Mouse (Mus musculus): ENCODE results near the gene Syvn1.
A peak's percentile ranks its signal among the peaks of the same experiment; 100 is the strongest.

The Syvn1 gene

GRCm38 (mm10) chr19:6067724-6068415 lies 21.5 kb downstream of the Syvn1 start, which contains the start of gene Tm7sf2:
Gene Tm7sf2, minus strand, starts transcription at chr19:6068373.
- DNase-seq (ENCODE audit: low spot score in 2 of 2), result peak; percentile 81 to 84

DNA sequence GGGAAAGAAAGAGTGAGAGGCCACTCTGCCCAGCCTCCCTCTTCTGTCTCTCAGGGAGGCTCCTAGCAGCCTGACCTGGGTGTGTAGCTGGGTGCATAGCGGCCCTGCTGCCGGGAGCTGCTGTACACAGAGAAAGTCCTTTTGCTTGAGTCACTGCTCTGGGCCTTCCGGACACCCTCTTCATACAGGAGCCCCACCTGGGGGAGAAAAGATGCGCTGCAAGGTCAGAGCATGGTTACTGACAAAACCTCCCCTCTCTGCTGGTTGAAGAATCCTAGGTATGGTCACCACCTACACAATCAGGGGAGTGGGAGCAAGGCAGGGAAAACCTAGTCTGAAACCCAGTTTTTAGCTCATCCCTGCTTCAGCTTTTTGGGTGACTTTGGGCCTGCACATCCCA lies 22.6 kb downstream of the Syvn1 start:
- DNase-seq (ENCODE audit: low spot score in 2 of 2), result no peak

DNA sequence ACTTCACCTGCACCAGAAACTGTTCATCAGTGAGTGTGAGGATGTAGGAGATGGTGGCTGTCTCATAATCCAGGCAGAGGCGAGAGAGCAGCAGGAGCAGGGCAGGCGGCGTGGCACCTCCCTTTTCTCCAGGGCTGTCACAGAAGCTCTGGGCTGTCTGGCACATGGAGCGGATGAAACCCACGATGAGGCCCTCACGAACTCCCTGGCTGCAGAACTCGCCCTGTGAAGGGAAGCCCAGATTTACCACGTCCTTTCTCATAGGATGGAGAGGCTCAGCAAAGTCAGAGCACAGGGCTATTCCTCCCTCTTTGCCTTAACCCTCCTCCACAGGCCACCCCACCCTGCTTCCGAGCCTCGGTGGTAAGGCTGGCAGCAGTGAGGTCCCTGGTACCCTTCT lies 23.5 kb downstream of the Syvn1 start:
- DNase-seq (ENCODE audit: low spot score in 2 of 2), result no peak

DNA sequence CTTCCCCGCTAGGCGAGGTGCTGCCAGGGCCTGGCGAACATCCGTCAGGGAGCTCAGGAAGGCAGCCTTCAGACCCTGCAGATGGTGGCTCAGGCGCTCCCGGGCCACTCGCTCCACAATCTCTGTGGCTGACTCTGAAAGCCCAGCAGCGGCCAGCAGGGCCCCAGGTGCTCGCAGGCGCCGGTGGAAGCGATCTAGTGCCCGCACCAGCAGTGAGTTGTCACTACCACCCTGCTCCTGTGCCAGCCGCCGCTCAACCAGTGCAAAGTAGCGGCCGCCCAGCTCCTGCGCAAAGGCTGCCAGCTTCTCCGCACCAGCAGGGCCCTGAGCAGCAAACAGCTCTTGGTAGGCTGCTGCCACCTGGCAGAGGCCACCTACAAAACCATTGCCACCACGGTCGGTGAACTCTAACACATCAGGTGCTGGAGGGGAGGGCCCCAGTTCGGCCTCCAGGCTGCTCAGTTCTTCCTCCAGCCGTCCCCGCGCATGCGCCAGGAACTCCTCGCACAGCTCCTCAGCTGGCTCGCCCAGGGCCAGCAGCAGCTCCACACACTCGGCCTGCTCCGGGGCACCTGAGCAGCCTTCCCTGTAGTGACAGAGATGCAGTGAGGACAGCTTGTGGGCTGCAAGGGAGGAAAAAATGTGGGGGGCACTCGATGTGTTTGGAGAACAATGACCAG lies 24.3 kb downstream of the Syvn1 start:
- DNase-seq (ENCODE audit: low spot score in 2 of 2), result no peak

- DNase-seq (ENCODE audit: low spot score in 2 of 2), result no peak
Observed at GRCm38 (mm10) chr19:6071261-6071660, 24.9 kb downstream of the Syvn1 start.

GRCm38 (mm10) chr19:6073889-6074288 lies 27.5 kb downstream of the Syvn1 start:
- DNase-seq (ENCODE audit: low spot score in 2 of 2), result no peak

GRCm38 (mm10) chr19:6076564-6077393 lies 30.4 kb downstream of the Syvn1 start, which contains the start of gene Vps51:
Gene Vps51, minus strand, starts transcription at chr19:6077231.
- DNase-seq (ENCODE audit: low spot score in 2 of 2), result peak; percentile 63 to 83

DNA sequence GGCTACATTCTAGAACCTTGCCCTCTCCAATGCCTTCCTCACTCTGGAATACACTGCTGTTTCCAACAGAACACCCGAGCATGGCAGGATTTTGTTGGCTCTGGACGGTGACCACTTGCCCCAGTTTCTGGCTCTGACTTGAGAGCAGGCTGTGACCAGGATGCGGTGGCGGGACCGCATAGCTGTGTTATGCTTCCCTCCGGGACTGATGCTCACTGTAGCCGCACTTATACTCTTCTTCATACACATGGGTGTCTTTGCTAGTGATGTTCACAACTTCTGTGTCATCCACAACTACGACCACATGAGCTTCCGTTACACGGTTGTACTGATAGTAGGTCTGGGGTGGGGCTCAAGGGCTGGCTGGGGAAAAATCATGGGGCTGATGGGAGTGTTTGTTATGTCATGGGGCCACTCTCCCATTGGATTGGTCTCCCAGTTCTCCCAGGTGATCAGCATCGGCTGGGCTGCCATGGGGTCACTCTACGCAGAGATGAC lies 33.7 kb downstream of the Syvn1 start, which contains the start of gene Tmem262:
Gene Tmem262, plus strand, starts transcription at position 51 of the 498 bp plus-strand sequence.
- DNase-seq (ENCODE audit: low spot score in 2 of 2), result no peak

- DNase-seq (ENCODE audit: low spot score in 2 of 2), result no peak
Observed at GRCm38 (mm10) chr19:6082156-6082555, 35.8 kb downstream of the Syvn1 start, which contains the start of gene Gm28374. Gene Gm28374, minus strand, starts transcription at chr19:6082256.

DNA sequence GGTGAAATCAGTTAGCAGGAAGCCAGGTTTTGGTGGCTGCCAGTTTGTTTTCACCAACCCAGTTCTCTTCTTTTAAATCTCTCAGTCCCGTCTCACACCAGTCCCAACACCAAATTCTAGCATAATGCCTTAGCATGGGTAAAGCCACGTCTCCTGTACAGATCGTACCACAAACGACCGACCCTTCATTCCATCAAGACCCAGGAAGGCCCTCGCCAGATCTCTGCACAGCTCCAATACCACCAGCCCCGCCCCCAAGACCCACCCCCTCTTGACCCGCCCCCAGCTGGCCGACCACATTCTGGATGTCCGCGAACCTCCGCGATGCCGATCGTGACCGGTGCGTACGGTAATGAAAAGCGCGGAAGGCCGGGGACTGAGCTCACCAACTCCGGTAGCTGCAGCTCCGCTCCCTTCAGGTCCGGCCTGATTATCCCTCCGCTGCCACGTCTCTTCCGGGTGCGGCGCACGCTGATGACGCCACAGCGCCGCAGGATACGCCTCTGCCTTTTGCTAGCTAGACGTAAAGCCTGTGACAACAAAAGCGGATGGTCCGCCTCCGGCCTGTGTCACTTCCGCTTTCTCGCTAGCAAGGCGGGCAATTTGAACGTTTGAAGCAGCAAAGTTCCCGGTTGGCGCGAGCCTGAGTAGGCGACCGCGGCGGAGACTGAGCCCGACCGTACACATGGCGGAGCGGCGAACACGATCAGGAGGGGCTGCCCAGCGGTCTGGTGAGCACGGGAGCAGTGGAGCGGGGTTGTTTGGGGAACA lies 38.3 kb downstream of the Syvn1 start, which contains the start of the genes Zfpl1 and Cdca5:
Gene Zfpl1, minus strand, starts transcription at position 479 of the 771 bp plus-strand sequence.
Gene Cdca5, plus strand, starts transcription at position 506 of the 771 bp plus-strand sequence.
- peak; percentile 96 to 98 for DNase-seq (ENCODE audit: low spot score in 2 of 2)

- peak in 1 of 2 experiments; percentile 56 for DNase-seq (ENCODE audit: low spot score in 2 of 2)
Observed at GRCm38 (mm10) chr19:6085417-6085879, 39.1 kb downstream of the Syvn1 start.

GRCm38 (mm10) chr19:6088841-6089240 lies 42.5 kb downstream of the Syvn1 start:
- DNase-seq (ENCODE audit: low spot score in 2 of 2), result no peak

DNA sequence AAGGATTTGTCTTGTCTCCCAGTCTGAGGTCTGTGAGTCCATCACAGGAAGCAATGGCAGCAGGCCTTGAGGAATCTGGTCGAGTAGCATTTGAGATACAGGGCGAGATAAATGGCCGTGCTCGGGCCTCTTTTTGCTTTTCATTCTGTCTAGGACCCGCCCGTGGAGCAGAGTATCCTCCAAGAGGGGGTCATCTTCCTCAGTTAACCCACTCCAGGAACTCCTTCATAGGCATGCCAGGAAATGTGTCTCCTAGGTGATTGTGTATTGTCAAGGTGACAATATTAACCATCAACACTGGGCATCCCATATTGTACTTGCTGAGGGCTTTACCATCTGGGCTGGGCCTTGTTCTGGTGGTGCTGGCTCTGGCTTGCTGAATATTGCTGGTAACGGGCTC lies 47.7 kb downstream of the Syvn1 start, which contains the start of gene AC131692.1:
Gene AC131692.1, plus strand, starts transcription at position 301 of the 400 bp plus-strand sequence.
- DNase-seq (ENCODE audit: low spot score in 2 of 2), result no peak

DNA sequence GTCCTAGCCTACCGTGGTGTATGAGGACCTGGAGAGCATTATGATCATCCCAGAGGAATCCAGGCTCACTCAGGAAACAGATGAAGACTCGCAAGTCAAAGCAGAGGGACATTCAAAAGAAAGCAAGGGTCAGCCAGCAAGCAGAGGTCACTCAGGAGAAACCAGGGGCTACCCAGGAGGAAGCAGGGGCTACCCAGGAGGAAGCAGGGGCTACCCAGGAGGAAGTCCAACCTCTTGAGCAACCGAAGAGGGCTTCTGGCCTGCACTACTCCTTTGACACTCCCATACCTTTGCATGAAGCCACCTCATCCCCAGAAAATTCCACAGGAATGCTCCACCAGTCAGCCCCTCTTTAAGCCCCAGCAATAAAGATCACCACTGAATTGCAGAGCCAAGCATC lies 51.5 kb downstream of the Syvn1 start:
- DNase-seq (ENCODE audit: low spot score in 2 of 2), result no peak

DNA sequence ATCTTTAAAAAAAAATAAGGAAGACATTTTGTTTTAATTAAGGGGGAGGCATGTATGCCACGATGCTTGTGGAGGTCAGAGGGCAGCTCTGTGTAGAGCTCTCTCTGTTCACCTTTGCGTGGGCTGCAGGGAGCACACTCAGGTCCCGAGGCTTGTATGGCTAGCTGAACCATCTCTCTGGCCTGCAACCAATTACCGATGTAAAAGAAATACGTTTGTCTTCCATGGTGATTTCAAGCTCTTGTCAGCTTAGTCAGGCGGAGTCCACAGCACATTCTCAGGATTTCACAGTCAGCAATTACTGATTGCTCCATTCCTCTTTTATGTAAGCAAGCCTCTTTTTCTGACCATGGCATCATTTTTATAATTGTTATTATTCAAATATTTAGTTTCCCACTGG lies 54.8 kb downstream of the Syvn1 start:
- no peak for DNase-seq (ENCODE audit: low spot score in 2 of 2)

DNA sequence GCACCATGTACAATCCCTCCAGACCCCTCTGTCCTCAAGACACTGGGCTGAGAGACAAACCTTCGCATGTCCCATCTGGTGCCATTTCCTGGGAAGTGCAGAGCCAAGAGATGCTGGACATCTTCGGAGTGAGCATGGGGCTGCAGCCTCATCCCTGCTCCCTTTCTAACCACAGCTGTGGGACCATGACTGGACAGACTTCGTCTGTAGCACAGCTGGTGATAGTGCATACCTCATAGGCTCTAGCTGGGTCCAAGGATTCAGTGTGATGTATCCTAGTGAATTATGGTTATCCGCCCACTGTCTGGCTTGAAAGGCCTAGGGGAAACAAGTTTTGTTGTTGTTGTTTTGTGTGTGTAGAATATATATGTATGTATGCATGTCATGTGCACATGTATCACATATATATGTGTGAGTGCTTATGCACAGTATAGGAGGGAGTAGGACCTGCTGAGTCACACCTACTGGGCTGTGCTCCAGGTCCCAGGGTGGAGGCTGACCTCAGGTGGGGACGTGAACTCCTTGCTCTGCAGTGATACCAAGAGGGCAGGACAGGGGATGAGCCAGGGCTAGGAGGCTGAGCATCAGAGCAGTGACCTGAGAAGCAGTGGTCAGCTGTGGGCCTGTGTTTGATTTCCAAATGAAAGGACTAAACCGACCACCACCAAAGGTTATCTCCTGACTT lies 55.9 kb downstream of the Syvn1 start:
- no peak for DNase-seq (ENCODE audit: low spot score in 2 of 2)

All from cerebellum, postnatal 4 days (tissue).